Mouse (Mus musculus) spleen, adult 12 weeks (tissue): Measurements from ENCODE around the gene Plekhb2.

Source experiments
- DNase-seq: peaks from one replicate; pipeline ENCODE4 v3.0.0; 2022; ENCODE audit warnings: low spot score

Gene Plekhb2

DNA sequence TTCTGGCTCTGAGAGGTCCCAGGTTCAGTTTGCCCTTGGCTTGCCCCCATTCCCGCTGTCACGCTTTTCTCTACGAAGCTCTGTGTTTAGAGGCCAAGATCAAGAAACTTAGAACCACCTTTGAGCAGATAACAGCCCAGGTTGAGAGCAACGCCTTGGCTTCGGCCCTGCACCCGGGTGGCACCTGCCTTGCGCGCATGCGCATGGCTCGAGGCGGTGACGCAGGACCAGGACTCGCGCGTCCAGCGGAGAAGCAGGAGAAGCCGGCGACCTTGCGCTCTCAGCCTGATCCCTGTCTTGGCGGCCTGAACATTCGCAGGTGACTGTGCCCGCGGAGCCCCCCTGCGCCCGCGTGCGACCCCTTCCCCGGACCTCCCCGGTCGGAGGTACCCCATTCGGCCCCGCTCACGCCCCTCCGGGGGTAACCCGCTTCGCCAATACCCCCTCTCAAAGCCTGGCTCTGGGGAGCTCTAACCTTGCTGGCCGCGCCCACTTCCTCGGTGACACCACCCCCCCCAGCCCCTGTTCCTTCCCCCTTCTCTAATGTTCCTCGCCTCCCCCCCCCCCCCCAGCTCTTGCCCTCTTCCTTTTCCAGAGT, at the start of gene Plekhb2:
Gene Plekhb2, plus strand, starts transcription at position 232 of the 598 bp plus-strand sequence.
- DNase-seq = peak; percentile 69

DNA sequence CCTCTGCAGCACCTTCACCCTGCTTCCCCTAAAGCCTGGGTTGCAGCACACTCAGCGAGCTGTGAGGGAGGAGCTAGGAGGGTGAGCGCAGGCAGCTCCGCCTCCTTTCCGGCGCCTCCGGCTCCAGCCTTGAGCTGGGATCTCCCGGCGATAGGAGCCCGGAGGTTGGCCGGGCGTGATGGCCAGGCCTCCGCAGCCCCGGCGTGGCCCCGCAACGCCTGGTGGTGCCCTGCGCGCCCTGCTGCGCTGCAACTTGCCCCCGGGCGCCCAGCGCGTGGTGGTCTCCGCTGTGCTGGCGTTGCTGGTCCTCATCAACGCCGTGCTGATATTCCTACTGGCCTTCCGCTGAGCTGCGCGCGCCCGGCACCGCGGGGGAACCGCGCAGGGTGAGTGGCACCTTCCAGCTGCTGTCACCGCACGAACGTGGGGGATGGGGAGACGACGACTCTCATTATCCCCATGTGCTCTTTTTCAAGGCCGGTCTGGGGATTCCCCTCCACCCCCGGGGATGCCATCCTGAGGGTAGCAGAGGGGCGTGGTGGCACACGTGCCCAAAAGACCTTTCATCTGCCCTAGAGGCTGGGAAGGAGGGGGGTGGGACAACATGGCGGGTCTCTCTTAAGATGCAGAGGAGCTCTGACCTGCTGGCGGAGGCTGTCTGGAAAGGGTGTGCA, 48.0 kb upstream of the Plekhb2 start:
- DNase-seq = peak; percentile 12

DNA sequence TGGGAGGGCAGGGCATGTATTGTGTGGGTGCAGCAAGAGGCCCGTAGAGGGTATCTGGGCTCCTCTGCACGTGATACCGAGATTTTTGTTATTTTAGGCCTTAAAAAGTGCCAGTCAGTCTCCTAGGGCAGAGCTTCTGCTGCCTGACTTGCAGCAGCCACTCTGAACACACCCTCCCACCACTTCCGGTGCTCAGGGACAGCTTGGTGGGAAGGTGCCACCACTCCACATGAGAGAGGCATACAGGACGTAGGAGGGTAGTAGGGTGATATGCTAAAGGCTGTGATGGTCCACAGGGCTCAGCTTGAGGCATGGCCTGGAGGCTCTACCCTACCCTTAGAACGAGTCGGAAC, 47.5 kb upstream of the Plekhb2 start:
- DNase-seq = peak; percentile 9

DNA sequence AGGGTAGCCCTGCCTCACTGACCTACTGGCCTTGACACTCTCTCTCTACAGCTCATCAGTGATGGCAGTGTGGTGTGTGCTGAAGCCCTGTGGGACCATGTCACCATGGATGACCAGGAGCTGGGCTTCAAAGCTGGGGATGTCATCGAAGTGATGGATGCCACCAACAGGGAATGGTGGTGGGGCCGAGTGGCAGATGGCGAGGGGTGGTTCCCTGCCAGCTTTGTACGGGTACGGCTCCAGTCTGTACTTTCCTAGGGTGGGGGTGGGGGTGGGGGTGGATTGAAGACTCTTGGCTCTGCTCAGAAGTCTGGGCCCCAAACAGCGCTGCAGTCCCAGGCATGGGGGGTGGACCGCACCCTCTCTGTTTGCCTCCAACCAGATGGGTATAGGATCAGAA, 44.9 kb upstream of the Plekhb2 start:
- DNase-seq = no peak

DNA sequence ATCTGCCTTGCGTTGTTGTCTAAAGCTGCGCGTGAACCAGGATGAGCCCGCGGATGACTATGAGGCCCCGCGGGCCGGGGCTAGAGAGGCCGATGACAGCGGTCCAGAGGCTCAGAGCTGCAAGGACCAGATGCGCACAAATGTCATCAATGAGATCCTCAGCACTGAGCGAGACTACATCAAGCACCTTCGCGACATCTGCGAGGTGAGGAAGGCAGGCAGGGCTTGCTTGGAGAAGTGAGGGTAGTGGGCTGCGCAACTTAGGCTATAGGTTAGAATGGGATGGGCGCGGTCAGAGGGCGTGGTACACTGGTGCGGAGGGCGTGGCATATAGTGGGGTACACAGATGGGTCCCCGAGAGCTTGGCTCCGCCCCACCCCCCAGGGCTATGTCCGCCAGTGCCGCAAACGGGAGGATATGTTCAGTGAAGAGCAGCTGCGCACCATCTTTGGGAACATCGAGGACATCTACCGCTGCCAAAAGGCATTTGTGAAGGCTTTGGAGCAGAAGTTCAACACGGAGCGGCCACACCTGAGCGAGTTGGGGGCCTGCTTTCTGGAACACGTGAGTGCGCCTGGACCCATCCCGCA, 43.8 kb upstream of the Plekhb2 start:
- DNase-seq = no peak

DNA sequence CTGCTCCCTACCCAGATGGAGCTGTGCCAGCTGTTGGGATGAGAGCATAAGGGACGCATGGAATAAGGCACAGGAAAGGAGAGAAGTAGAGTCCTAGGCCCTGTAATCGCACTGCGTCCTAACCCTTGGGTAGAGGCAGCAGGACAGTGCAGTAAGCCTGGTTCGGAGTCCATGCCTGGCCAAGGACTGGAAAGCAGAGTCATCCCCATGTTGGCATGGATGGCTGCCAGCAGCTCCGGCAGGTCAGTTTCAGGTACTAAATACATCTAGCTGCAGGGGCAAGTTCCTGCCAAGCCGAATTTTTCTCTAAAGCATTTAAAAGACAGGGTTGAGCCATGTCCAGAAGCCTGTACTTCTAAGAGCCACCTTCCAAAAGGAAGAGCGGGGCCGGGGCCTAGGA, 41.3 kb upstream of the Plekhb2 start:
- no peak for DNase-seq

DNA sequence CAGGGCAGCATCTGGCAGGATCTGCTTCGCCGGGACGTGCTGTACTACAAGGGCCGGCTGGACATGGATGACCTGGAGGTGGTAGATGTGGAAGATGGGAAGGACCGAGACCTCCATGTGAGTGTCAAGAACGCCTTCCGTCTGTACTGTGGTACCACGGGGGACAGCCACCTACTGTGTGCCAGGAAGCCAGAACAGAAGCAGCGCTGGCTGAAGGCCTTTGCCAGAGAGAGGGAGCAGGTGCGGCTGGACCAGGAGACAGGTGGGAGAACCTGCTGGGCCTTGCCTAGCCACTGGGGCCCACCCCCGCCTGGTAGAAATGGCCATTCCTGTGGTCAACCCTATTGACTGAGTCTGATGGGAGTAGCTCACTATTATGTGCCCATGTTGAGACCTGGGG, 39.5 kb upstream of the Plekhb2 start:
- DNase-seq = no peak

DNA sequence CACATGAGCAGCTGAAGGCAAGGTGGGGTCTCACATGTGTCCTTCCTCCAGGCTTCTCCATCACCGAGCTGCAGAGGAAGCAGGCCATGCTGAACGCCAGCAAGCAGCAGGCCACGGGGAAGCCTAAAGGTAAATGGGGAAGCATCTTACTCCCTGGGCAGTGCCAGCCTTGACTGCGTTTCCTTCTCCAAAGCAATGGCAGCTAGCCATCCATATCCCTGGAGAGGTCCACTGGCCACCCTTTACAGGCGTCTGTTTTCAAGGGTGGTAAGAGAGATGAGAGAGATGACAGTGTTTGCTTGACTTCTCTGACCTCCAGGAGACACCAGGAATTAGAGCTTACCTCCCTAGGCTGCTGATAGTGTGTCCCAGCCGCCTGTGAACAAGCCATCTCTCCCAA, 38.7 kb upstream of the Plekhb2 start:
- no peak for DNase-seq

DNA sequence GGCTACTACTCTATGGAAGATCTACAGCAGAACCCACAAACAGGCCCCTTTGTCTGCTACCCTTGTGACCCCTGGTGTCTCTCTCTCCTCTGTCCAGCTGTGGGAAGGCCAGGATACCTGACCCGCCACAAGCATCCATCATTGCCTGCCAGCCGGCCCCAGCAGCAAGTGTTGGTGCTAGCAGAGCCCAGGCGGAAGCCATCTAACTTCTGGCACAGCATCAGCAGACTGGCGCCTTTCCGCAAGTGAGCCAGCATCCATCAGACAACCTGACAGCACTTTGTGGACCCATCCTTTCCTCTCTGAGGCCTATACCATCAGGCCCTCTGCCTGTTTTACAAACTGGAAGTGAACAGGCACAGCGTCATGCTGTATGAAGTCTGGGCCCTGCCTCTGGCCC, 38.2 kb upstream of the Plekhb2 start:
- DNase-seq = no peak

DNA sequence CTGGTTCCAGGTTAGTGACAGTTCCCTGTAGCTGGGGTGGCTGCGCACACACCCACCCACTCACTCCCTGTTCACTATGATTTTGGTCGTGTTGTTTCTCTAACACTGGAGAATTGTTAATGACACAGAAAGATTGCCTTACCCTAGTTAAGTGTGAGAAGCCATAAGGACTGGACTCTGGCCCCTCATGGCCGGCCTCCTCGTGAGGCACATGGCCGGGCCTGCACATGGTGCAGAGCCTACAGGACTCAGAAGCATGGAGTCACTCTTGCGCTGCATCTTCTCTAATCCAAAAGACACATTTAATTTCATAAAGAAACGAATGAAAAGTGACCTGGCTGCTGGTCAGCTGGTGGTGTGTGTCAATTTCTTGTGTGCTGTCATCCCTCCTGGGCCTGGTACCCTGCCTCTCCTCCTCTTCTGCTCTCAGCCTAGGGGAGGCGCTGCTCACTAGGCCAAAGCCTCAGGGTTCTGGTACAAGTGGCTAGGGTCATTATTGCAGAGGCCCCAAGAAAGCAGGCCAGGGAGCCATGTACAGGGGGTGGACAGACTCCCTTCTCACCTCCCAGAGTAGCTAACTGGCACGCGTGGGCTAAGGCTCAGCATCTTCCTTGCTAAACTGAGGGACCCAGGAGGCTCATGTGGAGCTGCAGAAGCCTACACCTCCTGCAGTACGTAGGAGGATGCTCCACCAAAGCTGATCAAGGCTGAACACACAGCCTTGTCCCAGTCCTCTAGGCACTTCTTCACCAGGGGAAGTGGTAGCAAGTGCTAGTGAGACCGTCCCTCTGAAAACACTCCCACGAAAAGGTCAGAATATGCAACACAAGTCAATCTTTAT, 37.1 kb upstream of the Plekhb2 start:
- DNase-seq = no peak

DNA sequence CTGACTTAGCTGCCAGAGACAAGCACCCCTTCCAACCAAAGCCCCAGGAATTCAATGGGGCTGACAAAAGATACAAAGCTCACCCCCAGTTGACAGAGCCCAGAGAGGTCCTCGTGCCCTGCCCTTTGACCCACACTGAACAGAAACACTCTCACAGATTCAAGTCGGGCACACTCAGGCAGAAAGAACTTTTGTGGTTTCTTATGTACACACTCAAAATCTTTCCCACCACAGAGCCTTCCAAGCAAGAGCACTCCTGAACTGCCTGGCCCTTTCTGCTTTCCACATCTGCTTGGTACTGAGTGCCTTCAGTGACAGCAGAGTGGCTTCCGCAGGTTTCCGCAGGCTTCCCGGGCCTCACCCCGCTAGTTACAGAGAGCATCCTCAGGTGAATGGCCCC, 33.9 kb upstream of the Plekhb2 start:
- DNase-seq = no peak

DNA sequence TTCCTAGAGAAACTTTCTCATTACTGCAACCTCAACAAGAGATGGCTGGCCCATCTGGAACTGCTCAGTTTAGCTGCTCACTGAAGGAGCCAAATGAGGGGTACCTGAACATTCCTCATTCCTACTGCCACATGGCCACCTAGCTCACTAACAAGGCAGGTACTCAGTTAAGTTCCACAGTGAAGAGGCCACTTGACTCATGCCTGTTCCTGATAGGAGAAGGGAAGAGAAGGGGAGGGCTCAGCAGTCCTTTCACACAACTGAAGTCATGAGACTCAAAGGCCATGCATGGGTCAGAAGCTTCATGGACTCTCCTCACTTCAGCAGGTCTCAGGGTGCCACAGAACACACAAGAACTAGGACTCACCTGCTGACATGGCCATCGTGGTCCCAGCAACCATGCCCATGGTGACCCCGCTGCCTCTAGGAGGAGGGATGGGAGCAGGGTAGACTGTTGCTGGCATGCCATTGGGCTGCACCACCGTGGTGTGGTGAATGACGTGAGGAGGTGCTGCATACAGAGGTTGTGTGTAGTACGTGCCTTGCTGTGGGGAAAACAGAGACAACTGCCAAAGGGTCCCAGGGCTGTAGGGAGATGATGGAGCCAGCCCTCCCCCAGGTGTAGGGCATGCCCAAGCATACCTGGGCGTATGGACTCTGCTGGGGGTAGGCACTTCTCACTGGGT, 30.4 kb upstream of the Plekhb2 start:
- no peak for DNase-seq

DNA sequence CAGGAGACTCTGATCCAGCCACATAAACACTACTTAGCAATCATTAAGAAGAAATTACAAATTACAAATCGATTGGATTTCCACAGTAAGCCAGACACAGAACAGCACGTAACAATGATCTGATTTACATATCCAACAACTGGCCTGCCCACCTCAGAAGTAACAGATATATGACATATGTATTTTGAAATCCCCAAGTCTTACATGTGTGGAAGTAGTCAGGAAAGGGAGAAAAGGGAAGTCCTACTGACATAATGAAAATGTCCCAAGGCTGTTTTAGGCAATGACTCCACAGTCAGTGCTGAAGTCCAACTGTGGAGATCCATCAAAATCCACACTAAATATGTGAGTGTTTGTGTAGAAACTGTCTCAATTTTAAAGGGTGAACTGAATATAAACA, 28.4 kb upstream of the Plekhb2 start:
- DNase-seq = no peak

DNA sequence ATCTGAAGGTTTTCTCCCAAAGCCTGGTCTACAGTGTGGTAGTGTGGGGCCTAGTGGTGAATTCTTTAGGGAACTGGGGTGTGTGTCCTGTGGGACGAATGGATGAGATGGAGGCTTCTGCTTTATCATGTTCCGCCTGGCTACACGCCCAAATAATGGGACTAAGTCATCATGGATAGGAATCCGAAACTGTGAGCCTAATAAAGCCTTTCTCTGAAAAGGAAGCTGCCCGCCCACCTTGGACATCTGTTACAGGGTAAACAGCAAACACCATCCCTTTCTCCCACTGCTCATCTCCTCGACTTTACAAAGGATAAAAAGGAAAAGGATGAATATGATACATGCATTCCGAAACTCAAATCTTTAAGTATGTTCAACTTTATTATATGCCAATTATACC, 27.8 kb upstream of the Plekhb2 start:
- no peak for DNase-seq

DNA sequence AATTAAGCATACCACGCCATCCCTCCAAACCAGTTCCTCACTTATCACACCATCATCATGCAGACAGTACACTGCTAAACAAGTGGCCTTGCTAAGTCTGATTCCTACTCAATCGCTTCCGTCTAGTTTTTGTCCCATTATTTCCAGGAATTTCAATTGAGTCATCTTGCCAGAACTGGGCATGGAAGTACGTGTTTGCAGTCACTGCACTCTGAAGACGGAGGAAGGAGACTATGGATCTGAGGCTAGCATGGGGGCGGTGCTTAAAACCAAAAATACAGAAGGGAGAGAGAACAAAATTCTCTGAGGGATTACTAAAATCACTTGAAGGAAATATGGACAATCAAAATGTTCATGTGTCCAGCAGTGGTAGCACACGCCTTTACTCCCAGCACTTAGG, 27.0 kb upstream of the Plekhb2 start:
- DNase-seq = no peak

DNA sequence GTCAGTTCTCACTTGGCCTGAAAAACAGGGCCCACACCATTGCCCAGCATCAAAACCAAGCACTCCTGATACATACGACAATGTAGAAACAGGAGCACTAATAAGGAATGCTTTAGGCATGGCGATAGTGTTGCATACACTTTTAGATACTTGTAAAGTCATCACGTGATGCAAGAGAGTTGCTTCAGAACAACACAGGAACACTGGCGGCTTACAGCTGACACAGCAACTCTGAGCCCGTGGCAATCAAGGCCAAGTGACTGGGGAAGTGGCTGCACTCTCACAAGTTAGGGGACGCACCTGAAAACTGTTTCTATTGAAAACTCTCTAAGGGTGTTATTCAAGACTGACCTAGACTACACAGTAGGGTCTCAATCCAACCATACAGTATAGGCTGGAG, 26.4 kb upstream of the Plekhb2 start:
- no peak for DNase-seq

DNA sequence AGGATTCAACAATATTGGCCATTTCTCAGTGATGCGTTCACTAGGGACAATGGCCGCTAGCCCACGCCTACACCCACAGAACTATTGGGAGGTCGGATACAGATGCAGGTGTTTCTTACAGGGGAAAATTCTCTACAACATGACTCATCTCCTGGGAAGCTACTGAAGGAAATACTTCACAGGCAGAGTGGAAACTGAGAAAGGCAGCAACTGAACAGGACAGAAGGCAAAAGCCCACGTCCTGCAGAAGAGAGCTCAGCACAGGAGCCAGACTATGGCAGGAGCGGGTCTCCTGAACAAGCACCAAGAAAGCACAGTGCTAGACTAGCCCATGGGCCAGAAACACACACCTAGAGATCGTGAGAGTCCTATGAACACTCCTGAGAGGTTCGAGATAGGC, 25.6 kb upstream of the Plekhb2 start:
- DNase-seq = no peak

DNA sequence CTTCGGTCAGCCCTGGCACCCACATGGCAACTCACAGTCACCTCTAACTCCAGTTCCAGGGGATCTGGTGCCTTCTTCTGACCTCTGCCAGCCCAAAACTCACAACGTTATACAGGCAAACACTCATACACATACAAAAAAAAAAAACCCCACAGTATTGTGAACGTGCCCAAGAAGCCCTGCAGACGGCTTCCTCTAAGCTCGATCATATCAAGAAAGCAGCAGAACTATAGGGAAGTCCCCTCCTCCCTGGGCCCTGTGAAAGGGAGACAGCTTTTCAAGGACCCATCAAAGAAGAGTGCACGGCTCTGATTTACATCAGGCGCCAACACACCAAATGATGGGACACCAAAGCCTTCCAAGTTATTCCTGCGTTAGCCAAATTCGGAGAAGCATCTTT, 23.9 kb upstream of the Plekhb2 start:
- no peak for DNase-seq

DNA sequence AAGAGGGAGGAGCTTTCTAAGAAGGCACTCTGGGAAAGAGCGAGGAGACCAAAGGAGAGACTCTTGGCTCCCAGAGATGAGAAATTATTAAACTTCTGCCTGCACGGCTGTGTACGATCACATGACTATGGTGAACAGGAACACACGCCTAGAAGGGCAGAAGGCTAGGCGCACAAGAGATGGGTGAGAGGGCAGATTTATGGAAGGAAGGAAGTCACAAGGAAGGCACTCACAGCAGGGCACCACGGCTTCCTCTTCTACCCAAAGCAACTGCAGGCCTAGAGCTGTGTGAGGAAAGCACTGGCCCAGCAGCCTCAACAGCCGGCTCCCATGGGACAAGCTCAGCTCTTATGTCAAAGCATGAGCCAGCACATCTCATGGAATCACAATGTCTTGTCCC, 21.9 kb upstream of the Plekhb2 start:
- DNase-seq = no peak

DNA sequence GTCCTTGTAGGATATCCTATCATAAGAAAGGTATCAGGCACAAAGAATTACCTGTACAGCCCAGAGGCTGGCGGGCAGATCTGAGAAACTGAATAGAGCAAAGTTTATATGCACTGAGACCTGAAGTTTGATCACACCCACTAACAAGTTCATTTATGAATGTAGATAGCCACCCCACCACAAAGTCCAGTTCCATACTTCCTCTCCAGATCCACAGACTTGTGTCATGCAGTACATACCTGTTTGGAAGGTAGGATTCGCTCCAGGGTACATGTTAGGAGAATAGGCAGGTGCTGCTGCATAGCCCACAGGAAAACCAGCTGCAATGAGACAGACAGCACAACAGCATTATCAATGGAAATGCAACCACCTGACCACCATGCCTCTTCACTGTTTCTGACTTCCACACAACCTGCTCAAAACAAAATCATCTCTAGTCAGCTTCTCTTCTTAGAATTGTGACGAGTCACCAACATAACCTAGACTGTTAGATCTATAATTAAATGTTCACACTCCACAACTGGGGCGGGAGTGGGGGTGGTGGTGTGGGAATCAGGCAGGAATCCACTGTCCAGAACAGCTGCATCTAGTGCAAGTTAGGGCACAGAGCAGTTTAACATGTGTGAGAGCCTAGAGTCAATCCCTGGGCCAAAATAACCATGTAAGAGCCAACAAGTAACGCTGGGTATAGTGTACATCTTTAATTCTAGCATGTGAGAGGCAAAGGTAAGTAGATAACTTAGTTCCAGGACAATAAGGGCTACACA, 21.1 kb upstream of the Plekhb2 start:
- no peak for DNase-seq

DNA sequence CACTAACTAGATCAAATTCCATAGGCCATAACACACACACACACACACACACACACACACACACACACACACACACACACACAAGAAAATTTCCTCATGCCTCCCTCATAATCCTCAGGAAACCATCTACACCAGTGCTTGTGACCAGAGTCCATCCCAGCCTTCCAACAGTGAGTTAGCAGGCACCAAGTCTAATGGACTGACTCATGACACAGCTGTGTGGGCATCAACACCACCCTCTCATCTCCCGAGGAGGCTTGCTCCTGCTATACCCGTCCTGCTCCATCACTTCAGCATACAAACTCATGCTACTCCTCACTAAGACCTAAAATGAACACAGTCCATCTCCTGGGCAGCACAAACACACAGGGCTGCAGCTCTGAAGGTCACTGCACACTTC, 18.8 kb upstream of the Plekhb2 start:
- no peak for DNase-seq

DNA sequence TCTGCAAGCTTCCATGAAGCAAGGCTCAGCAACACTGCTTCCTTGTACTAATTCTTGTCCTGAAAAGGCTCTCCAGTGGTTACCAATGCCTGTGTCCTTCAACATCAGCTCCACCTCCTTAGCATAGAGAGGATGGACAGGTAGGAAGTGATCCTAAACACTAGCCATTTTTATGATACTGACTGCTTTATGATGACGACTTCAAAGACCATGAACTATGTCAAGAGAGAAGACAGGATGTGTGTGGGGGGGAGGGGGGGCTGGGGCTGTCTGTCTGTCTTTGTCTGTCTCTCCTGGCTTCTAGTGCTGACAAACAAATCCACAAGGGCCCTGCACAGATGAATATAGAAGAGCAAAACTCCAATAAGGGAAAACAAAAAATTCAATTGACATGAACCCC, 18.4 kb upstream of the Plekhb2 start:
- no peak for DNase-seq
